Mouse (Mus musculus) frontal cortex, postnatal 10 days (tissue): Measurements from ENCODE around the gene Tmem240.
A peak's percentile ranks its signal among the peaks of the same experiment; 100 is the strongest.
"Not testable (repeated sequence)": the region's sequence is repeated elsewhere in the genome, so short reads cannot be mapped to it uniquely, and the experiment has no call there.

Source experiments
- DNase-seq, 2 experiments: peaks; one replicate each; pipeline ENCODE4 v3.0.0; 2022; ENCODE audit warnings: low spot score in 2 of 2, mixed read lengths in 1 of 2

The Tmem240 gene

DNA sequence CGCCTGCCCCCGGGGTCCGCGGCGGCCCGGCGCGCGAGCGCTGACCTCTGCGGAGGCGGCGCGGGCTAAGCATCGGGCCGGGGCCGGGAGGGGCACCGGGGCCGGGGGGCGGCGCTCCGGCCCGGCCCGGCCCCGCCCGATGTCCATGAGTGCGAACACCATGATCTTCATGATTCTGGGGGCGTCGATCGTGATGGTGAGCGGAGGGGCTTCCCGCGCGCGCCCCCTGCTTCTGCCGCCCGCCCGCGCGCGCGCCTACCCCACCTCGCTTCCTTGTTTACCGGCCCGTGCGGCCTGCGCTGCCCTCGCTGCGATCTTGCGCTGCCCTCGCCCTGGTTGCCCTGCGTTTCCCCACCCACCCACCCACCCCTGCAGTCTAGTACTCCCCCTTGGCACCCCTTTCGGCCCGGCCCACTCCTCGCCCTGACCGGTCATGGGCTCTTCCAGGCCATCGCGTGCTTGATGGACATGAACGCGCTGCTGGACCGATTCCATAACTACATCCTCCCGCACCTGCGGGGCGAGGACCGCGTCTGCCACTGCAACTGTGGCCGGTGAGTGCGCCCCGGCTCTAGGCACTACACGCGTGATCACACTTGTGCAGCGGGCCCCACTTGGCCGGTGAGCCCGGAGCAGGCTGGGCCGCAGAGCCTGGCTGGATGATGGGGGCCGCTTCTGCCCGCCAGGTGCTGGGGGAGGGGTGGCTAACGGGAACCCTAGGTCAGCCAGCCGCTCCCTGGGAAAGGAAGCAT, 527 bp downstream of the Tmem240 start:
- peak in 1 of 2 experiments; percentile 51 for DNase-seq

DNA sequence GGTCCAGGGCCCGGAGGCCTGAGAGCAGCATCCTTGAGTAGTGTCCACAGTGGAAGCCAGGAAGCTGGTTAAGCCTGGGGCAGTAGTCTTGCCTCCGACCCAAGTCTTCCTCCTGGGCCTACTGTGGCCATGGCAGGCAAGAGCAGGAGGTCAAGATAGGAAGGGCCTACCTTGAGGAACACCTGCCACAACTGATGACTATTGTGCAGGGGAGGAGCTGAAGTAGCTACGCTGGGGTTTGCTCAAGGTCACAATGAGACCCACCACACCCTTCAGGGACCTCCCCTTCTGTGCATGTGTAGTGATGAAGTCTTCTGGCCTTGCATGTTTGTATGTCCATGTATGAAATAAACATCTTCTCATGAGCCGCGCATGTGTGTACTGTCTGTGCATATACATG, 1.2 kb downstream of the Tmem240 start:
- DNase-seq, result no peak

DNA sequence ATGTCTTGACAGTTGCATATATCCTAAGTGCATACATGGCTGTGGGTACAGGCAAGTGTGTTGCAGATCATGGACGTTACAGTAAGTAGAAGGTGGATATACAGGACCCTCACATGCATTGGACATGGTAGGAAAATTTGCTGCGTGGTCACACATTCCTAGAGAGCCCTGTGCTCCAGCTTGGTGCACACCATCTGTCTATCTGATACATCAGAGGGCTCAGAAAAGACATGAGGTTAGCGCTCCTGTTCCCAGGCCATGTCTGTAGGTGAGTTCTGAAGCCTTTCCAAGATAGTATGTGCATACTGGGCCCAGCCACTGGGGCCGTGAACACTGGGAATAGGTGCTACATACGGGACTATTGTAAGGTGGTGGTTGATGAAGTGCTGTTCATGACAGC, 1.8 kb downstream of the Tmem240 start:
- DNase-seq, result no peak

DNA sequence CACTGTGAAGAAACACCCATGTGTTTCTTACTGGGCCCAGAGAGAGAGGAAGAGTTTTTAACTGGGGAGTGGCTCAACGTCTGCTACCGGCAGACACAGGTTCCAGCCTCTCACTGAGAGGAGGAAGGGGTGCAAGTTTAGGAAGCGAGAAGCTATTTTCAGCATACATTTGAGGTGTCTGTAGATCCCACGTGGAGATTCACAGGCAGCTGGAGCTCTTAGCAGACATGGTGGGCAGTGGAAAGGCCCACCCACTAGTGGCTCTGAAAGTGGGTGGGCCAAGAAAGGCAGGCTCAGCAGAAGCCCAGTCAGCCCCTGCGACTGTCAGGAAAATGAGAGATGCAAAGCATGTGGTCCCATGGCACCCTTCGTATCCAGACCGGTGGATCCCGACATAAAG, 3.7 kb downstream of the Tmem240 start:
- DNase-seq, result peak in 1 of 2 experiments; percentile 21

DNA sequence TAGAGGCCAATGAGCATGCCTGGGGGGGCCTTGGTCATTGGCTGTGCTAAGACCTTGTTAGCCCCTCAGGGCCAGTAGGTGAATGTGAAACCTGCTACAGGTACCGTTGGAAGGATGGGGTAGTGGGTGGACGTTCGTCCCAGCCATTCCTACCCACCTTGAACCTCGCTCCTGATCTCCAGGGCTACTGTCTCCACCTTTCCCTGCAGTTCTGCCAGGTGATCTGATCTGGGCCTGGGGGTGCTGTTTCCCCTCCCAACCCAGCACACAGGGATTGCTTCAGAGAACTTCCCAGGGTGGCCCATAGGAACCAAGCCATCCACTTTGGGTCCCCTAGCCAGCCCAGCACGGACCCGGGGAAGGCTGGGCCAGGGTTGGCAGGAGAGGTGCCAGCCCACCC, 4.6 kb downstream of the Tmem240 start:
- no peak for DNase-seq

DNA sequence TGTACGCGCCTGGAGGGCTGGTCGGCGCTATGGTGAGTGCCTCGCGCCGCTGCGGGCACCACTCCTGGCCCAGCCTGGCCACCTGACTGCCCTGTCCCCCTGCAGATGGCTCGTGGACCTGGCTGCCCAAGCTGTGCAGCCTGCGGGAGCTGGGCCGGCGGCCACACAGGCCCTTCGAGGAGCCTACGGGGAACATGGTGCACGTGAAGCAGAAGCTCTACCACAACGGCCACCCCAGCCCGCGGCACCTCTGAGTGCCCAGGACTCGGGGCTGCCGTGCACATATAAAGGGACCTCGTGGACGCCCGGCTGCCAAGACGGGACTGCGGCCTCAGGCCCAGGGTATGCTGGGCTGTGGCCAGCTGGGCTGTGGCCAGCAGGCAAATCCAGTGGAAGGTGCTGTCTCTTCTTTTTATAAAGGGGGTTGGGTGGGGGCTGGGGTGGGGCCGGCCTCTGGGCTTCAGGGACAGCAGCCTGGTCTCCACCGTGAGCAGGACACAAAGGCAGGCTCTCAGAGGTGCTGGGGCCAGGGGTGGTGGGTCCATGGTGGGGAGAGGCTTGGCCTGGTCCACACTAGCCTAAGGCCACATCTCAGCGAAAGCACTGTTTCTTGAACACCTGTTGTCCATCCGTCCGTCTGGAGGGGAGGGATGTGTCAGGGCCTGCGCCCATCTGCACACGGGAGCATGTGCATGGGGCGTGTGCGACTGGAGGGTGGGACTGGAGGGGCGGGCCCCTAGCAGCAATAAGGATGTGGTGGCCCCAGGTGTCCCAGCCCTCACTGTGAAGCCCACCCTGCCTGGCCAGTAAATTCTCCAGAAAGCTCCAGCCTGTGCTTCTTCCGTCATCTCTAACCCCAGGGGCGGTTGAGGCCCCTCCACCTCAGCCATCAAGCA, 5.4 kb downstream of the Tmem240 start:
- peak in 1 of 2 experiments; percentile 22 for DNase-seq

DNA sequence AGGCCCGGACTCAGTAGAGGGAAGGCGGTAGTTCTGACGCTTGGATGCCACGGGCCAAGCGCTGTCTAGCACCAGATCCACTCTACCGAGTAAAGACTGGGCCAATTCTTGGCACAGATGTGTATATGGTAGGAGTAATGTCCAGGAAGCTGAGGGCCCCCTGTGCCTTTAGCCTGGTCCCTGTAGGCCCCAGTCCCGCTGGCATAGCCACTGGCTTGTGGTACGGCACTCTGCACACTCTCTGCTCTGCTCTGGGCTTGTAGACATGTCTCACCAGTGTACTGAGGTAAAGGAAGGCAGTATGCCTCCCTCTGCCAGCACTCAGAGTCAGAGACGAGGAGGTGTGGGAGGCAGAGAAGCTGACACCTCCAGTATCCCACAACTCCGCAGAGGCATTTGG, 6.1 kb downstream of the Tmem240 start:
- not testable (repeated sequence) for DNase-seq

DNA sequence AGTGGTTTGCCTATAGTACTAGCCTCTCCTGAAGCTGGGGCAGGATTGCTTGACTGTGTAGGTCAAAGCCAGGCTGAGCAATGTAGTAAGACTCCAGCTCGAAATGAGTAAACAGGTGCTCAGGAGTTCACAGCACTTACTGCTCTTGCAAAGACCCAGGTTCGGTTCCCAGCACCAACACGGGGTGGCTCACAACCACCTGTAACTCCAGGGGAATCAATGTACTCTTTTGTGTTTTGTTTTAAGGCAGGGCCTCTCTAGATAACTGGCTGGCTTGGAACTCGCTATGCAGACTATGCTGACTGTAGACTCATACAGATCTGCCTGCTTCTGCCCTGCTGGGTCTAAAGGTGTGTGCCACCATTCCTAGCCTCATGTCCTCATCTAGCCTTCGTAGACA, 8.1 kb downstream of the Tmem240 start:
- no peak for DNase-seq

DNA sequence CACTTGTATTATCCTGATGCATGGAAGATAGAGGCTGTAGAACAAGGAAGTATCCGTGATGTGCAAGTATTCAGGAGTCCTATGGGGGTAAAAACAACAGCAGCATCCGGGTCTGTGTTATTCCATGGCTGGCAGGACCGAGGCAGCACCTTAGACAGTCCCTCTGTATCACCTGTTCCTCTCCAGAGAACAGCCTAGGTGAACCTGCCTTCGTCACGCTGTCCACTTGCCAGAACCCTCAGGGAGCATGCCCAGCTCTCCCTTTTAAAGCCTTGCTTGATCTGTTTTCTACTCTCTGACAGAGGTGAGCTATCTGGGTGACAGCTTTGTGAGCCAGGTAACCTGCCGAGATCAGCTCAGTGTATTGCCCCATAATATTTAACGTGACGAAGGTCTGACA, 9.9 kb downstream of the Tmem240 start:
- DNase-seq, result no peak

DNA sequence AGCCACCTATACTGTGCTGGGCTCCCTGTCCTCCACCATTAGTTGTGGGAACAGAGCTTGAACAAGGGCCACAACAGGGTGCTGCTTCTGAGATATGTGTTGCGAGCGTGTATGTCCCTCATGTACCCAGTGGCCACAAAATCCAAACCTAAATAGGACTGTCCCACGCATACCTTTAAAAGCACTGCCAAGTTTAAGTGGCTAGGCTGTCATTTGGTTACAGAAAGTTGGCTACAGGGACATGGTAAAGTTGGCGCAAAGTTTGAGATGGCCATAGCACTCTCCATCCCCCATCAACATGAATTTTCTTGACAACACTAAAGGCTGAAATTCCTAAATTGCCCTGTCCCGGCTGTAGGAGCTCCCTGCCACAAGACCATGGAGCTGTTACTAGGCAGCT, 10.5 kb downstream of the Tmem240 start:
- no peak for DNase-seq

DNA sequence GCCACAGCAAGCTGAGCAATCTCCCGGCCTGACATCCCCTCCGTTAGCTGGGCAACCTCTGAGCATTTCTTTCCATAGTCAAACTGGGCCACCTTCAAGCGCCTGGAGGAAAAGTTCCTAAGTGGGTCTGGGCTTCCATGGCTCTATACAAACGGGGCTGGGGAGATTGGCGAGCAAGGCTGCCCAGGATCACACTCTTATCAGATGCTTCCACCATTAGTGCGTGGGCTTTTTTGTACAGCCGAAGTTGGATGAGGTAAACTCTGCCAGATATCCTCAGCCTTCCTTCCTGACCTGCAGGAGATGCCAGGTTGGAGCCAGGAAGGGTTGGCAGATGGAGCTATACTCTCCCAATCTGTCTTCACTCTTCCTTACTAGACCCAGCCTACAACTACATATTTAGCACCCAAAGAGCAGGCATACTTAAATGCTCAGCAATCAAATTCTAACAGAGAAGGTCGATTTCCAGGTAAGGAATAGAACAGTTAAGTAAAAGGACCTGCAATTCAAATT, 11.5 kb downstream of the Tmem240 start:
- no peak for DNase-seq

DNA sequence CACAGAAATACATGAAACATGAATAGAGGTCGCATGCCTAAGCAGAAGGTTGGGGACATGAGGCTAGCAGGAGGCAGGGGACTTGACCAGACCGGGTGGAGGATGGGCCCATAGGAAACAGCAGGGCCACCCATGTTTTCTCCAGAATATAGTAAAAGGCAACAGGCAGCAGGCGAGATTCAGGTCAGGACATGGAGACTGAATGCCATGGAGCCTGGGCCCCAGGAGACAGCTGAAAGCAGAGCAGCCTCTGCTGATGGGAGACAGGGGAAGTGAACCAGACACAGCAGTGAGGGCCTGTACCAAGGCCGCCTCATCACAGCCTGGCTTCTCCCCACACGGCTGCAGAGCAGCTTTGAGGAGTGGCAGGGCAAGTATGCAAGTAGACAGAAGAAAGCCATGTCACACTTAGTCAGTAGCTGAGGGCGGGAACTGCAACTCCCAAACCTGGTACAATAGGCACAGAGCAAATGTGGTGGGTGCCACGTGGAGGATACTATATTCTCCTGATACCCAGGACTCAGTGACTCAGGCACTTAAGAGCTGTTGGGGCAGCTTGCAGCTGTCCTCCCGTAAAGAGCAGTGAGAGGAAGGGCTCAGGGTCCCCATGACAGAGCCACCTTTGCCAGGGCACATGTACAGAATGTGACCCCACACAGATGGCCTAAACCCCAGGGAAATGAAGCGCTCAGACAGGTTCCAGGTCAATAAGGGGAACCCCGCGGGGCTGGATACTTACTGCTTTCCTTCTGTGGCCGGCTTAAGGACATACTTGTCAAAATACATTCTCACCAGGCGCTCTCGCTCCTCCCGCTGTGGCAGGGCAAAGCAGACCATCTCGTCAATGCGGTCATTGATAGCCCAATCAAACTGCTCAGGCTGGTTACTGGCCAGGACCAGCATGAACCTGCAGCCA, 12.2 kb downstream of the Tmem240 start:
- no peak for DNase-seq

DNA sequence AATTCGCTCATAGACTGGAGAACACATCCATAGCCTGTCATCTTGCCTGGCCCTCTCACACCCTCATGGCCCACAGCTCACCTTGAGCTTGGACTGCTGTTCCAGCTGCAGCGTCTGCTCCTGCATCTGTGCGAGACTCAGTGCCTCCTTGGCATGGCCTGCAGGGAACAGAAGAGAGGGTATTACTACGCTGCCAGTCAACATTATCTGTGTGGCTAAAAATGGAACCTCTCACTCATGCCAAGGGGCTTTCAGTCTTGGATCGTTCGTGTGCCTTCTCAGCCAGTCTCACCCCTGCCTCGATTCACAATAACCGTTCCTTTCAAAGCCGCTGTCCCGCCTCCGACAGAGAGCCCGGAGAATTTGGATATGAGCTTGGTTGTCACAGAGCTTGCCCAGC, 22.4 kb downstream of the Tmem240 start:
- no peak for DNase-seq

DNA sequence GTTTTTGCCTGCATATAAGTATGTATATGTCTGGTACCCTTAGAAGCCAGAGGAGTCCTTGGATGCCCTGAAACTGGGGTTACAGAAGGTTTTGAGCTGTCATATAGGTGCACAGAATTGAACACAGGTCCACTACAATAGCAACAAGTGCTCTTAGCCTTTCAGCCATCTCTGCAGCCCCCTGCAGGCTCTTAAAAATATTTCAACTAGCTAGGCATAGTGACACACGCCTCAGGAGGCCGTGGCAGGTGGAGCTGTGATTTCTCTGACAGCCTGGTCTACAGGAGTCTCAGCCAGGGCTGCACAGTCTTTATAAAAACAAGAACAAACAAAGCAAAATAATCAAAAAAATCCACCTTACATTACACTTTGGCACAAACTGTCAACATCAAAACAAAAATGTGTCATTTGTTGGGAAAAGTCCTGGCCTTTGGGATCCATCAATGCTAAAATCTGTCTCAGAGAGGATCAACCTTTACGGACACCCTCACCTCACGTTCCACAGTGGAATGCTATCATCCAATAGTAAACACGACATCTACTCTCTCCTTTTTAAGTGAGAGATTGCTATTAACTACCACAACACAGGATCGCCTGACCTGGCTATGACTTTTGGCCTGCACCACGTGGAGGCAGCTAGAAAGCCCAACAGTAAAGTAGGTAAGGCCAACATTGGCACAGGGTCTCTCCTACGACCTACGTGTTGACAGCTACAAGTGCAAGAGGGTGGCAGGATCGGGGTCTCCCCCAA, 25.4 kb downstream of the Tmem240 start:
- DNase-seq, result no peak

DNA sequence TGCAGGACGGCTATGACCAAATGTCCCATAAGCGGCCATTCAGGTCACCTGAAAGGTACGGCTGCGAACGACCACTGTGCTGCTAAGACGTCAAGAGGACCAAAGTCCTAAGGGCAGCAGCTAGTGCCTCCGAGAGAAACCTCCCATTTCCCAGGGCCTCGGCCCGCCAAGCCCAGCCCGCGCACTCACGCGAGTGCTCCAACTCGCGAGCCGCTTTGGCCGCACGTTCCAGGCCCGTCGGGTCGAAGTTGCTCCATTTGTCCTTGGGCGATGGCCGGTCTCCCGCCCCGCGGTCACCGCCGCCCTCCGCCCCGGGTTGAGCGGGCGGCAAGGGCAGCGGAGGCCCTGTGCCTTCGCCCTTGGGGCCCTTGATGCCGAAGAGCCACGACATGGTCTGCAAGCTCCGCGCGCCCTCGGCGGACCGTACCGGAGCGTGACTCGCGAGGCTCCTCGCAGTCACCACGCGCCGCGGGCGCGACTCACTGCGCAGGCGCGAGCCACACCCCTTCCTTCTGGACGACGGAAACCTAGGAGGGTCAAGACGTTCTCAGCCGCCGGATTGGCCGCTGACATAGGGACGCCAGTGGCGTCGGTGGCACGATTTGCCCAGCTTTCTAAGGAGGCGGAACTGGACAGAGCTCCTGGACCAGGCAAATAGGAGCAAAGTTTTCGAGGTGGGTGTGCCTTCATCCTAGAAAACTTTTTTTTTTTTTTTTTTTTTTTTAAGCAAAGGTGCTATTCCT, 26.2 kb downstream of the Tmem240 start, which contains the start of gene Atad3a:
Gene Atad3a, minus strand, starts transcription at position 481 of the 743 bp plus-strand sequence.
- DNase-seq, result peak; percentile 94 to 96

DNA sequence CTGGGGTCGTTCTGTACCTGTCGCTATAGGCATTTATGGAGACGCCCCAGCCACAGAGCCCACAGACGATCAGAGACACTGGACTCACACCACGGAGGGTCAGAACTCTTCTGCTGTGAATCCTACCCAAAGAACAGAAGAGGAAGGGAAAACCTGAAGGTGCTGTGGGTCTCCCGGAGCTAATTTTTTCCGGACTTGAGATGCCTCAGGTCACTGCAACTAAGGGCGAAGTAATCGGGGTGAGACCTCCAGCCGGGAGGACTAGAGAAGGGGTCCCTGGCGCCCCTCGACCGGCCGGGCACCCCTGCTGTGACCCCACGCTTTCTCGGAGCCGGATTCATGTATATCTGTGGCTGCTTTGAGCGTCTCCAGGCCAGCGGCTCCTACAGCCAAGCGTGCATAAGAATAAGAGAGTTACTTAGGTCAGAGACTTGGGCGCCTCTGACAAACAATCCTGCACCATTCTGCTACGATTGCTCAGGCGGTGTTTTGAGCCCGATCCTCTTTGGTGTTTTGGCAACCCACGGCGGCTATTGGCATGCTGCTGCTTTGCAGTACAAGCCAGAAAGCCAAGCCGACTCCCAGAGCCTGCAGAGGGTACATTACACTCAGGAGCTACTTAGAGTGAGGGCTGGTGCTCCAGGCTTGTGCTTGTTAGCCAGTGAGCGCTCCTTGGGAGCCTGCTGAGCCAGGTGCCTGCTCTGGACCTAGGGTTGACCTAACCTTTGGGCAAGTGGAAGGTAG, 26.9 kb downstream of the Tmem240 start:
- no peak for DNase-seq

DNA sequence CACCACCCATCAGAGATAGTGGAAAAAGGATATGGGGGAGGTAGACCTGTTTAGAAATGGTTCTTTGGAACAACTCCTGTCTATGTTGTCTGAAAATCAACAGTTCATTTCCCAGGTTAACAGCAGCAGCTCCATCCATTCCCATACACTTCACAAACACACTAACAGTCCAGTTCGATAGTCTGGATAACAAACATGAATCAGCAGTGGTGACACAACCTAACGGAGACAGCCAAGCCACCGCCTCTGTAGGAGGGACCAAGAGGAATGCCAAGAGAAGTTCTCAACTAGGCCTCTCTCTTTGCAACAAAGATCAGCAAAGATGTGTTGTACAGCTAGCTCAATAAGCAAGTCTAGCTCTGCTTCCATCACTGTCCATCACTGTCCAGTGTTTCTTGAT, 27.8 kb downstream of the Tmem240 start:
- no peak for DNase-seq

DNA sequence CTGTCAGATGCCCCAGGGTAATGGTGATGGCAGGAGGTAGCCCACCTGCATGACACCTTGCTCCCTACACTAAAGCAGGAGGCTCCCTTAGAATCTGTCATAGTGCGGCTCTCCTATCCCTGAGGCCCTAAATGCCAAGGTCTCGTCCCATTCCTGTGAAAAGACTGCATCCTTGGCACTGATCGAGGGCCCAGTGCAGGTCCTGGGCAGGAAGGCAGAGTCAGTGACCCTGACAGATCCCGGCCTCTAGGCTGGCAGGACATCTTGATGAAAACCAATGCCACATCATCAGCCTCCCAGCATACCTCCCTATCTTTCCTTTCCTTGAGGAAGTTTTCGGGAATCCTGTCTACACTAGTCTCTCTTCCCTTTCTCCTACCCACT, 34.9 kb downstream of the Tmem240 start:
- no peak for DNase-seq

DNA sequence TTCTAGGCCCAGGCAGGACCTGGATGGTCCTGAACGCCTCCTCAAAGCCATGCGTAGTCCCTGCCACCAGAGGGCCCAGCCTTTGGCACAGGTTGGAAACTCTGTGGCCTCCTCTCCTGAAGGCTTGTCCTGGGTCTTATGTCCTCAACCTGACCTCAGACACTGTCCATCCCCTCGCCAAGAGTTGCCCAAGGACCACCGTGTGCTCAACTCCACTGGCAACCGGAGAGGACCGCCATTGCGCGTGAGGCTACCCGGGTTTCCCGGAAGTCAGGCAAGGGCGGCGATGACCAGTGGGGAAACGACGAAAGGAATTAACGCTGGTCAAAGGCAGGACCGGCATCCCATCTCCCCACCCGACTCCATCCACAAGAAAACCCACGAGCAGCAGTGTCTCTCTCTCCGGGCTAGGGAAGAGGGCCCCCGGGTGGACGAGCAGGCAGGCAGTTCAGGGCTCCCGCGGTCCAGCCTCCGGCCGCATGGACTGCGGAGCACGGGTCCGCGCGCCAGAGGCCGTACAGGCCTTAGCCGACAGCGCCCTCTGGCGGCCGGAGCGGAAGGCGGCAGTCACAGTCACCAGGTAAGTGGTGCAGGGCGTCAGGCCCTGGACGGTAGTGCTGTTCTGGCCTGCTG, 35.4 kb downstream of the Tmem240 start:
- peak; percentile 63 to 85 for DNase-seq
